Mouse (Mus musculus): ENCODE results near the gene Nhlrc3.

DNA sequence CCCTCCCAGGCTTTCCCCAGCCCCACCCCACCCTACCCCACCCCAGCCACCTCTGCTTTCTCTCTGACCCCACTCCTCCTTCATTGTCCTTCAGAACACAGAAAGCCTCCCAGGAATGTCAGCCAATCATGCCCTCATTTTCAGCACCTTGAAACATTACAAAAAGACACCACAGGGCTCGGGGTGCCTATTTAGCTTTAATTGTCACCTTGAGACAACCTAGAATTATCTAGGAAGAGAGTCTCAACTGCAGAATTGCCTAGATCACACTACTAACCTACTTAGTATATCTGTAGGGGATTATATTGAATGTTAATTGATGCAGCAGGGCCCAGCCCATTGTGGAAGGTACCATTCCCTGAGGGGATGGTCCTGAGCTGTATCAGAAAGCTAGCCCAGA lies 40.4 kb downstream of the Nhlrc3 start:
- TF ChIP-seq CTCF (IDR thresholded peaks at IDR 0.05; ENCODE audit: low read depth) (no peak), EP300 (IDR thresholded peaks at IDR 0.05; ENCODE audit: low read depth) (no peak)

Data from heart, postnatal 0 days (tissue).